Mouse (Mus musculus): ENCODE measurements around the gene Csf3.
"Not testable (repeated sequence)": the region's sequence is repeated elsewhere in the genome, so short reads cannot be mapped to it uniquely, and the experiment has no call there.

The Csf3 gene

GRCm38 (mm10) chr11:98701213-98701670 is at the start of gene Csf3:
Gene Csf3, plus strand, starts transcription at chr11:98701263.
- no peak for DNase-seq (ENCODE audit: low spot score in 2 of 2)

GRCm38 (mm10) chr11:98655076-98655475 is 46.0 kb upstream of the Csf3 start:
- DNase-seq (ENCODE audit: low spot score in 2 of 2): peak in 1 of 2 experiments; percentile 59

- peak in 1 of 2 experiments; percentile 28 for DNase-seq (ENCODE audit: low spot score in 2 of 2)
Measured at GRCm38 (mm10) chr11:98660517-98660916, 40.5 kb upstream of the Csf3 start.

GRCm38 (mm10) chr11:98664091-98664490 is 37.0 kb upstream of the Csf3 start, which contains the start of gene Gsdma:
Gene Gsdma, plus strand, starts transcription at chr11:98664351.
- no peak for DNase-seq (ENCODE audit: low spot score in 2 of 2)

- DNase-seq (ENCODE audit: low spot score in 2 of 2): no peak
Measured at GRCm38 (mm10) chr11:98668984-98669383, 32.1 kb upstream of the Csf3 start.

- DNase-seq (ENCODE audit: low spot score in 2 of 2): no peak
Measured at GRCm38 (mm10) chr11:98671284-98671815, 29.7 kb upstream of the Csf3 start.

GRCm38 (mm10) chr11:98671857-98672256 is 29.2 kb upstream of the Csf3 start:
- DNase-seq (ENCODE audit: low spot score in 2 of 2): no peak

- DNase-seq (ENCODE audit: low spot score in 2 of 2): no peak
Measured at GRCm38 (mm10) chr11:98672482-98672881, 28.6 kb upstream of the Csf3 start.

GRCm38 (mm10) chr11:98673136-98673535 is 27.9 kb upstream of the Csf3 start:
- peak in 1 of 2 experiments; percentile 56 for DNase-seq (ENCODE audit: low spot score in 2 of 2)

GRCm38 (mm10) chr11:98675829-98676363 is 25.2 kb upstream of the Csf3 start:
- no peak for DNase-seq (ENCODE audit: low spot score in 2 of 2)

- no peak for DNase-seq (ENCODE audit: low spot score in 2 of 2)
Measured at GRCm38 (mm10) chr11:98680023-98680422, 21.0 kb upstream of the Csf3 start.

- not testable (repeated sequence) for DNase-seq (ENCODE audit: low spot score in 2 of 2)
Measured at GRCm38 (mm10) chr11:98680595-98680994, 20.5 kb upstream of the Csf3 start.

- DNase-seq (ENCODE audit: low spot score in 2 of 2): no peak
Measured at GRCm38 (mm10) chr11:98681186-98681585, 19.9 kb upstream of the Csf3 start.

- peak; percentile 97 to 98 for DNase-seq (ENCODE audit: low spot score in 2 of 2)
Measured at GRCm38 (mm10) chr11:98681786-98682745, 19.0 kb upstream of the Csf3 start, which contains the start of gene Psmd3. Gene Psmd3, plus strand, starts transcription at chr11:98682554.

GRCm38 (mm10) chr11:98682811-98683210 is 18.3 kb upstream of the Csf3 start:
- no peak for DNase-seq (ENCODE audit: low spot score in 2 of 2)

GRCm38 (mm10) chr11:98685642-98686041 is 15.4 kb upstream of the Csf3 start:
- no peak for DNase-seq (ENCODE audit: low spot score in 2 of 2)

- no peak for DNase-seq (ENCODE audit: low spot score in 2 of 2)
Measured at GRCm38 (mm10) chr11:98686976-98687375, 14.1 kb upstream of the Csf3 start.

- DNase-seq (ENCODE audit: low spot score in 2 of 2): no peak
Measured at GRCm38 (mm10) chr11:98688009-98688408, 13.1 kb upstream of the Csf3 start.

- no peak for DNase-seq (ENCODE audit: low spot score in 2 of 2)
Measured at GRCm38 (mm10) chr11:98693201-98693600, 7.9 kb upstream of the Csf3 start.

GRCm38 (mm10) chr11:98693746-98694145 is 7.3 kb upstream of the Csf3 start:
- DNase-seq (ENCODE audit: low spot score in 2 of 2): no peak

- DNase-seq (ENCODE audit: low spot score in 2 of 2): no peak
Measured at GRCm38 (mm10) chr11:98694301-98694700, 6.8 kb upstream of the Csf3 start.

- no peak for DNase-seq (ENCODE audit: low spot score in 2 of 2)
Measured at GRCm38 (mm10) chr11:98695408-98695807, 5.7 kb upstream of the Csf3 start.

All from spleen, postnatal 14 days (tissue).